Mouse (Mus musculus): Measurements from ENCODE around the gene Rplp2. TPM values are rescaled to one million over a fixed set of nuclear protein-coding genes. Genes with fewer than 3 reads are reported as not detected.

Rplp2 gene
- polyA plus RNA-seq, 2 experiments from 2014 or later, result 2,718 to 3,399 TPM

GRCm38 (mm10) chr7:141484186-141485120 lies 37.3 kb downstream of the Rplp2 start:
- ATAC-seq, result no peak

- no peak for ATAC-seq
Observed at GRCm38 (mm10) chr7:141485186-141485585, 38.0 kb downstream of the Rplp2 start.

GRCm38 (mm10) chr7:141485606-141486005 lies 38.4 kb downstream of the Rplp2 start:
- no peak for ATAC-seq

DNA sequence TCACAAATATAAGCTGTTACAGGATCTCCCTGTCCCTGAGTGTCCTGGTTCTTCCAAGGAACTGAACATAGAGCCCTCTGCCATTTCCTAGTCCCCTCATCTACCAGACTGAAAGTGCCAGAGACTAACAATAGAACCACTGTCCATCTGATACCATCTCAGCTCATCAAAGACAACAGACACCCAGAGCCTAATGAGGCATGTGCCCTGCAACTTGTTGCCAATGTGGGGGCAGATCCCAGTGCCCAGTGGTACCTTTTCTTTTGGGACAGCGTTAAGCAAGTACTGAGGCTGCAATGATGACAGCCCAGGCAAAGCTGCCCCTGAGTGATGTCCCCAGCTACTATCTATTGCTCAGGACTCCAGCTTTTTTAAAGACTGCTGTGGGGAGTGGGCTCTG lies 39.1 kb downstream of the Rplp2 start:
- no peak for ATAC-seq

- no peak for ATAC-seq
Observed at GRCm38 (mm10) chr7:141487141-141487540, 40.0 kb downstream of the Rplp2 start.

DNA sequence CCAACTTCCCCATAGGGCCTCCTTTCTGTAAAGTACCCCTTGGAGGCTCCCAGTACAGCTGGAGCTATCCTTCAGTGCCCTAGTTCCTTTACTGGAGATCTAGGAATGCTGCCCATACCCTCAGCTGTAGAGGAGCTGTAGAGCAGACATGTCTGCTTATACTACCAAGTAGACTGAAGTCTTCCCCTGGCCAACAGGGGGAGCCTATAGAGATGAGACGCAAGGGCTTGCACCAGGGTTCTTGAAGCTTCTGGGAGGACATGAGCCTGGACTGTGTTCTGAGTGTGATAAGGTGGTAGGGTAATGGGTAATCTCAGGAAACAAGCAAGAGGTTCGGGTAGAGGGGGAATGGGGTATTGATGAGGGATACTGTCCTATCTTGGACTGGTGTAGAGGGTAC lies 44.0 kb downstream of the Rplp2 start:
- ATAC-seq, result no peak

DNA sequence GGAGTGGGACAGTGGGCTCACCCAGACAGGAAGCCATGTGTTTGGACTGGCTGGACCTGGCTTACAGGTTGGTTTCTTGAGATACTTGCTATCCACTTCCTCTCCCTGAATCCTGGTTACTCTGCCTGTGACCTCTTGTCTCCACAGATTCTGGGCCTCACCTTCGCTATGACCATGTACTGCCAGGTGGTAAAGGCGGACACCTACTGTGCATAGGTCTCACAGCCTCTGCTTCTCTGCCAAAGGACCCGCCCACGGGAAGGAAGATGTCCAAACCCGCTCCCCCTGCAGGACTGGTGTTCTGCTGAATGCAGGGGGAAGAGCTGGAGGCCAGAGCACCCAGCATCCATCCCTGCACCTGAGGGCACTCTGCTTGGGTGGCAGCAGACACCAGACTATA lies 45.6 kb downstream of the Rplp2 start:
- no peak for ATAC-seq

- no peak for ATAC-seq
Observed at GRCm38 (mm10) chr7:141493729-141494128, 46.6 kb downstream of the Rplp2 start.

DNA sequence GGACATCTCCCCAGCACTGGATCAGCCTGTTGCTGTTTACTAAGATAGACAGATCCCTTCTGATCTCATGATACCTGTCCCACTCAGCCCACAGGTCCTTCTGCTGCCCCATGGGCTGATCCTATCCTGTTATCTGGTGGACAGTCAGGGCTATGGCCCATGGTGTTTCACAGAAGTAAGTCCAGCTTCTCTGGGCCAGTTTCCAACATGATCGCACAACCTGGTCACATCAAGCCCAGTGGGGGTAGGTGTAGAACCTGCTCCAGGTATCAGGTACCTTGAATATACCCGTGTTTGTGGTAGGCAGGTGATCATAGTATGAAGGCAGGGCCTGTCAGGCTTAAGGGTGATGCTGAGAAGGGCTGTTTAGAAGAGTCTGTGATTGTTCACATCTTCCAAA lies 48.2 kb downstream of the Rplp2 start:
- no peak for ATAC-seq

DNA sequence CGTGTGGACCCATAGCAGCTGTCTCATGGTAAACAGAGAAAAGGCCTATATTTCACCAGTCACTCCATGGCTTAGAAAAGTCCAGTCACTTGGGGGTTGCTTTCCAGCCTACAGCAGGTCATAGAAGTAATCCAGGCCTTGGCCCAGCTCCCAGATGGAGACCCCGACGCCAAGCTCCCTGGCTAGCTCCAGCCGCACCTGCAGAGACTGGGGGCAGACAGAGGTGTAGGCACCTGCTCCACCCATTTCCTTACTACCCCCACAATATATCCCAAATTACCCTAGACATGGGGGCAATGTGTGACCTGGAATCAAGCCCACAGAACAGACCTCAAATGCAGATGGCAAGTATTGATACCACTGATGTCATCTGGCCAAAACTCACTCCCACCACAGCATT lies 48.8 kb downstream of the Rplp2 start:
- ATAC-seq, result no peak

GRCm38 (mm10) chr7:141497600-141497999 lies 50.4 kb downstream of the Rplp2 start:
- no peak for ATAC-seq

Other genes with a start within 250 kb of the Rplp2 start
- gene Lmntd2, start 233.3 kb upstream of the Rplp2 start, polyA plus RNA-seq (2017; shearing (Covaris generic)), result 1 to 10 TPM; 8.5 to 9.6 TPM
- 10 to 100 TPM; 14.2 to 15.9 TPM for gene Rassf7, start 231.5 kb upstream of the Rplp2 start, polyA plus RNA-seq (2017; shearing (Covaris generic))
- 10 to 100 TPM; 45.3 to 54.8 TPM for gene Phrf1, start 218.6 kb upstream of the Rplp2 start, polyA plus RNA-seq (2017; shearing (Covaris generic))
- 100 to 1,000 TPM; 119 to 231 TPM for gene Irf7, start 180.9 kb upstream of the Rplp2 start, polyA plus RNA-seq (2017; shearing (Covaris generic))
- not detected for gene Cdhr5, start 170.6 kb upstream of the Rplp2 start, polyA plus RNA-seq (2017; shearing (Covaris generic))
- not detected for gene Sct, start 168.2 kb upstream of the Rplp2 start, polyA plus RNA-seq (2017; shearing (Covaris generic))
- not detected for gene Drd4, start 155.4 kb upstream of the Rplp2 start, polyA plus RNA-seq (2017; shearing (Covaris generic))
- gene Deaf1, start 119.7 kb upstream of the Rplp2 start, polyA plus RNA-seq (2017; shearing (Covaris generic)), result 10 to 100 TPM; 24.5 to 29.1 TPM
- gene Tmem80, start 119.6 kb upstream of the Rplp2 start, polyA plus RNA-seq (2017; shearing (Covaris generic)), result 10 to 100 TPM; 28.5 to 52.5 TPM
- not detected for gene Eps8l2, start 108.5 kb upstream of the Rplp2 start, polyA plus RNA-seq (2017; shearing (Covaris generic))
- gene Taldo1, start 55.2 kb upstream of the Rplp2 start, polyA plus RNA-seq (2017; shearing (Covaris generic)), result 100 to 1,000 TPM; 309 to 337 TPM
- gene Gatd1, start 33.2 kb upstream of the Rplp2 start, polyA plus RNA-seq (2017; shearing (Covaris generic)), result 100 to 1,000 TPM; 106 to 109 TPM
- gene Cend1, start 17.9 kb upstream of the Rplp2 start, polyA plus RNA-seq (2017; shearing (Covaris generic)), result not detected
- 10 to 100 TPM; 41.4 to 60.0 TPM for gene Slc25a22, start 9.5 kb upstream of the Rplp2 start, polyA plus RNA-seq (2017; shearing (Covaris generic))
- 10 to 100 TPM in 1 of 2 experiments, 1 to 10 TPM in 1; 7.1 to 22.1 TPM for gene Pidd1, start 3.3 kb upstream of the Rplp2 start, polyA plus RNA-seq (2017; shearing (Covaris generic))
- gene Pnpla2, start 7.8 kb downstream of the Rplp2 start, polyA plus RNA-seq (2017; shearing (Covaris generic)), result 10 to 100 TPM; 66.1 to 92.2 TPM
- gene Cracr2b, start 13.7 kb downstream of the Rplp2 start, polyA plus RNA-seq (2017; shearing (Covaris generic)), result not detected
- gene Cd151, start 20.0 kb downstream of the Rplp2 start, polyA plus RNA-seq (2017; shearing (Covaris generic)), result 10 to 100 TPM in 1 of 2 experiments, 1 to 10 TPM in 1; 7.8 to 12.0 TPM
- 10 to 100 TPM; 19.4 to 20.8 TPM for gene Polr2l, start 27.8 kb downstream of the Rplp2 start, polyA plus RNA-seq (2017; shearing (Covaris generic))
- 1 to 10 TPM; 1.3 to 1.5 TPM for gene Tspan4, start 27.9 kb downstream of the Rplp2 start, polyA plus RNA-seq (2017; shearing (Covaris generic))
- gene Chid1, start 92.5 kb downstream of the Rplp2 start, polyA plus RNA-seq (2017; shearing (Covaris generic)), result 10 to 100 TPM; 21.9 to 23.4 TPM
- 10 to 100 TPM; 16.6 to 17.1 TPM for gene Ap2a2, start 114.8 kb downstream of the Rplp2 start, polyA plus RNA-seq (2017; shearing (Covaris generic))
- gene Muc6, start 207.9 kb downstream of the Rplp2 start, polyA plus RNA-seq (2017; shearing (Covaris generic)), result under 1 TPM; 0.28 to 0.37 TPM
- gene Muc2, start 243.0 kb downstream of the Rplp2 start, polyA plus RNA-seq (2017; shearing (Covaris generic)), result not detected

All from CD4-positive, CD25-positive, alpha-beta regulatory T cell, adult 4 months (primary cell).